ENCODE assay signal across 8 mouse cellular contexts in genomic region chr17:35873774-35874519, GRCm38 (mm10). TPM values are rescaled to one million over a fixed set of nuclear protein-coding genes. Genes with fewer than 3 reads are reported as not detected.
DNase-seq lines count a peak whose midpoint lies in the region; ATAC-seq and TF ChIP-seq lines count a peak whose summit lies in the region.

No protein-coding gene starts in this region.

- peak; percentile 64 for DNase-seq in G1E (ENCODE audit: low spot score)
- DNase-seq in cerebellum, adult 8-10 months: peak; percentile 88
- DNase-seq in hindbrain, embryonic 10.5 days (ENCODE audit: low spot score): peak; percentile 87
- peak; percentile 89 to 95 for DNase-seq in layer of hippocampus, postnatal 25 days (ENCODE audit: extremely low spot score in 1 of 2, low spot score in 1 of 2)
- DNase-seq in lung, postnatal 14 days: peak; percentile 92
- DNase-seq in retina, embryonic 14.5 days (ENCODE audit: low spot score): peak; percentile 92
- DNase-seq in thymus, postnatal 25 days: peak; percentile 91

- WGBS in hindbrain, embryonic 10.5 days: 31% methylated on average over 21 of the region's 21 CpGs

- H3K27me3 ChIP-seq in G1E (ENCODE audit: insufficient read depth, low read length): no peaks in the 10 kb centered on the region
- H3K27me3 ChIP-seq in hindbrain, embryonic 10.5 days (ENCODE audit: insufficient read depth, poor library complexity, severe bottlenecking): no peaks in the 10 kb centered on the region

- H3K4me3 ChIP-seq in G1E (ENCODE audit: low read depth, low read length): peak overlapping the region; percentile 44; the same call in 1 of the 2 replicates
- H3K4me3 ChIP-seq in hindbrain, embryonic 10.5 days: peak overlapping the region; percentile 33; the same call in 1 of the 2 replicates

- H3K36me3 ChIP-seq in G1E (replicated peaks): peaks cover 47% of the 10 kb centered on the region
- peaks cover 73% of the 10 kb centered on the region for H3K36me3 ChIP-seq in hindbrain, embryonic 10.5 days

- H3K27ac ChIP-seq in hindbrain, embryonic 10.5 days: peak overlapping the region; percentile 26; the same call in 1 of the 2 replicates

- TF ChIP-seq CTCF in G1E (IDR thresholded peaks at IDR 0.05; ENCODE audit: low read depth, low read length): peak; percentile 83

- peak; percentile 23 for ATAC-seq in G1E (ENCODE audit: extremely low read depth, insufficient number of reproducible peaks, low FRiP score, poor library complexity, severe bottlenecking)
- peak; percentile 79 for ATAC-seq in frontal cortex, adult (ENCODE audit: low TSS enrichment)

- peaks cover 4% of the 10 kb centered on the region; the same call in 1 of the 2 replicates for H3K9me3 ChIP-seq in G1E (replicated peaks)
- H3K9me3 ChIP-seq in hindbrain, embryonic 10.5 days: peaks cover 7% of the 10 kb centered on the region; the same call in 1 of the 2 replicates

- peaks cover 61% of the 10 kb centered on the region for H3K4me1 ChIP-seq in G1E (ENCODE audit: insufficient read depth, low read depth, low read length)
- H3K4me1 ChIP-seq in hindbrain, embryonic 10.5 days (replicated peaks): peaks cover 39% of the 10 kb centered on the region

RNA-seq across cellular contexts. Expression of gene Dhx16, which starts 5.7 kb away (rescaled TPM):
- total RNA-seq in G1E (2014; fragmentation: Nextera tagmentation) (48.8 and 56.3 TPM in 2 replicates), G1E (2017) (76.8 and 81.1 TPM in 2 replicates)
- polyA plus RNA-seq in G1E (2012): 73.6 and 77.5 TPM in 2 replicates
- polyA plus RNA-seq in hindbrain, embryonic 10.5 days (2016; fragmentation: Nextera tagmentation; extraction: Ambion mirVana): 53.0 and 58.9 TPM in 2 replicates
- total RNA-seq in layer of hippocampus, postnatal 25 days (2021): 10 to 100 TPM; 25.5 to 29.9 TPM

RNA-seq across cellular contexts. Expression of gene Ppp1r18, which starts 8.6 kb away (rescaled TPM):
- total RNA-seq in G1E (2014; fragmentation: Nextera tagmentation) (61.9 and 73.7 TPM in 2 replicates), G1E (2017) (31.1 and 33.1 TPM in 2 replicates)
- 87.9 and 103 TPM in 2 replicates for polyA plus RNA-seq in G1E (2012)
- polyA plus RNA-seq in hindbrain, embryonic 10.5 days (2016; fragmentation: Nextera tagmentation; extraction: Ambion mirVana): 29.6 and 32.2 TPM in 2 replicates
- total RNA-seq in layer of hippocampus, postnatal 25 days (2021): 10 to 100 TPM in 1 of 2 experiments, 1 to 10 TPM in 1; 9.5 to 10.5 TPM

RNA-seq across cellular contexts. Expression of gene Nrm, which starts 12.8 kb away (rescaled TPM):
- total RNA-seq in G1E (2014; fragmentation: Nextera tagmentation) (39.9 and 59.9 TPM in 2 replicates), G1E (2017) (51.0 and 53.3 TPM in 2 replicates)
- 23.4 and 33.1 TPM in 2 replicates for polyA plus RNA-seq in G1E (2012)
- polyA plus RNA-seq in hindbrain, embryonic 10.5 days (2016; fragmentation: Nextera tagmentation; extraction: Ambion mirVana): 70.1 and 75.9 TPM in 2 replicates
- total RNA-seq in layer of hippocampus, postnatal 25 days (2021): 1 to 10 TPM; 2.1 to 3.5 TPM

RNA-seq across cellular contexts. Expression of gene 2310061I04Rik, which starts 23.3 kb away (rescaled TPM):
- total RNA-seq in G1E (2014; fragmentation: Nextera tagmentation) (32.7 and 45.0 TPM in 2 replicates), G1E (2017) (3.1 and 3.3 TPM in 2 replicates)
- polyA plus RNA-seq in G1E (2012): 163 and 185 TPM in 2 replicates
- 27.7 and 29.7 TPM in 2 replicates for polyA plus RNA-seq in hindbrain, embryonic 10.5 days (2016; fragmentation: Nextera tagmentation; extraction: Ambion mirVana)
- 10 to 100 TPM; 59.1 to 65.6 TPM for total RNA-seq in layer of hippocampus, postnatal 25 days (2021)

RNA-seq across cellular contexts. Expression of gene Mdc1, which starts 32.6 kb away (rescaled TPM):
- total RNA-seq in G1E (2014; fragmentation: Nextera tagmentation) (197 and 209 TPM in 2 replicates), G1E (2017) (10.8 and 15.8 TPM in 2 replicates)
- polyA plus RNA-seq in G1E (2012): 18.2 and 29.7 TPM in 2 replicates
- 18.3 and 20.7 TPM in 2 replicates for polyA plus RNA-seq in hindbrain, embryonic 10.5 days (2016; fragmentation: Nextera tagmentation; extraction: Ambion mirVana)
- total RNA-seq in layer of hippocampus, postnatal 25 days (2021): 10 to 100 TPM; 12.1 to 16.5 TPM

Comparison
In these comparisons a context has a peak if more than half of its experiments do, and no peak if none do; other contexts are left out.
1. Peak in every context shown above with its lines: DNase-seq, ATAC-seq, H3K4me3 ChIP-seq and H3K27ac ChIP-seq.
2. RNA of gene Nrm, which starts 12.8 kb away (total RNA-seq): 39.9 to 59.9 TPM in G1E; 2.1 to 3.5 TPM in layer of hippocampus, postnatal 25 days; every median in the first group is over 4 times any median in the second.